Mouse (Mus musculus): Measurements from ENCODE around the gene P4hb. TPM values are rescaled to one million over a fixed set of nuclear protein-coding genes. Genes with fewer than 3 reads are reported as not detected.

Gene P4hb
- polyA plus RNA-seq, 1 experiment from 2014 or later, result 897 TPM

DNA sequence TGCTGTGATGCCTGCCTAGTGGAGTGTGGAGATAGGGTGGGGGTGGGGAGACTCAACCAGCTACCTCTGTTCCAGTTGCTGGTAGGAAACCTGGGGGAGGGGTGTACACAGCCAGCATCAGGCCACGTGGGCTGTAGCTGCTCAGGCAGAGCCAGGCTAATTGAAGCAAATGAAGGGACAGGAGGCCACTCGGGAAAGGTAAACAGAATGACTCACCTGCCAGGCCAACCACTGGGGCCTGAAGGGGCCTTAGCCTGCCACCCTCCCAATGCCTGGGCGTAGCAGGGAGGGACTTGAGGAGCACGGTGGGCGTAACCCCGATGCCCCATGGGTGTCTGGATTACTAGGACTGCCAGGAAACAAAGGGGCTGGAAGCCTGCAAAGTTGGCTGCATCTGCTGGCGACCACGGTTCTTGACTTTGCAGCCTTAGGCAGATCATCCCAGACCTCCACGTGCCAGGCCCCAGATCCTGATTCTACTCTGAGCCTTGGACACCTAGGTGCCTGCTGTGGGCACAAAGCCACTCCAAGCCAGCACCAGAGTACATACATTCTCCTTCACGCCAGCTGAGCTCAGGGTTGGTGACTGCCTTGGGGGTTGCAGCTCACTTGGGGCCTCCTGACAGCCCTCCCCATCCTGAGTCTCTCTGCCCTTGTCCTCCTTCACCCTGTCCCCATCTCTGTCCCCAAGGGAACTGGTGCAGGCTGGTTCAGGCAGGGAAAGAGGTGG is 33.6 kb downstream of the P4hb start:
- 34% methylated on average over 10 of the region's 10 CpGs for WGBS (ENCODE audit: insufficient replicate concordance)
- no peak overlapping the region for H3K4me3 ChIP-seq (ENCODE audit: low read depth, low read length)
- H3K27me3 ChIP-seq (ENCODE audit: control insufficient read depth, insufficient read depth, low read depth, low read length), result no peaks in the 10 kb centered on the region
- ATAC-seq (ENCODE audit: low read depth), result peak; percentile 69
- H3K4me1 ChIP-seq (ENCODE audit: control insufficient read depth, low read depth, low read length), result peaks cover 15% of the 10 kb centered on the region
- H3K9ac ChIP-seq (ENCODE audit: low read depth, low read length), result no peak overlapping the region
- H3K4me2 ChIP-seq (ENCODE audit: low read depth, low read length), result no peak overlapping the region
- no peaks in the 10 kb centered on the region for H3K9me3 ChIP-seq (replicated peaks; ENCODE audit: control insufficient read depth, low read length)
- no peaks in the 10 kb centered on the region for H3K36me3 ChIP-seq (ENCODE audit: control insufficient read depth, insufficient read depth)
- H3K27ac ChIP-seq (ENCODE audit: low read length), result peak overlapping the region; percentile 52

GRCm38 (mm10) chr11:120538955-120539284 is 34.1 kb downstream of the P4hb start:
- no peak overlapping the region for H3K9ac ChIP-seq (ENCODE audit: low read depth, low read length)
- no peaks in the 10 kb centered on the region for H3K36me3 ChIP-seq (ENCODE audit: control insufficient read depth, insufficient read depth)
- 23% methylated on average over 8 of the region's 8 CpGs for WGBS (ENCODE audit: insufficient replicate concordance)
- H3K27ac ChIP-seq (ENCODE audit: low read length), result peak overlapping the region; percentile 47
- no peak overlapping the region for H3K4me2 ChIP-seq (ENCODE audit: low read depth, low read length)
- no peak for ATAC-seq (ENCODE audit: low read depth)
- H3K9me3 ChIP-seq (replicated peaks; ENCODE audit: control insufficient read depth, low read length), result no peaks in the 10 kb centered on the region
- H3K4me1 ChIP-seq (ENCODE audit: control insufficient read depth, low read depth, low read length), result peaks cover 15% of the 10 kb centered on the region
- no peaks in the 10 kb centered on the region for H3K27me3 ChIP-seq (ENCODE audit: control insufficient read depth, insufficient read depth, low read depth, low read length)
- no peak overlapping the region for H3K4me3 ChIP-seq (ENCODE audit: low read depth, low read length)

DNA sequence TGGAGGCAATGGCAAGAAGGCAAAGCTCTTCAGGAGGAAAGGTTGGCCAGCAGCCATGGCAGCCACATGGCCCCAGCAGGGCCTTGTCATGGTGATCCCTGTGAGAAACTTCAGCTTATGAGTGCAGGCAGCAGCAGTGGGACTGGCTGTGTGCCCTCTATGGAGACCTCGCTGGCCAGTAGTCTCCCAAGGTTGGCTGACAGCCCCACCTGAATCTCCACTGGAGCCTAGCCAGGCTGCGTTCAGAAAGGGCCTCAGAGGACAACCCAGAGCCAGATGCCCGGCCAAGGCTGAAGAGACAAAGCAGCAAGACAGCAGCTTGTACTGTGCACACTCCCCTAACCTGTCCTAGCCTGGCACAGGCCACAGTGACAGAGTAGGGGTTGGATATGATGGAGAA is 34.6 kb downstream of the P4hb start:
- H3K4me1 ChIP-seq (ENCODE audit: control insufficient read depth, low read depth, low read length), result peaks cover 15% of the 10 kb centered on the region
- no peak overlapping the region for H3K4me2 ChIP-seq (ENCODE audit: low read depth, low read length)
- H3K9me3 ChIP-seq (replicated peaks; ENCODE audit: control insufficient read depth, low read length), result no peaks in the 10 kb centered on the region
- ATAC-seq (ENCODE audit: low read depth), result no peak
- no peak overlapping the region for H3K4me3 ChIP-seq (ENCODE audit: low read depth, low read length)
- H3K9ac ChIP-seq (ENCODE audit: low read depth, low read length), result no peak overlapping the region
- H3K27me3 ChIP-seq (ENCODE audit: control insufficient read depth, insufficient read depth, low read depth, low read length), result no peaks in the 10 kb centered on the region
- H3K36me3 ChIP-seq (ENCODE audit: control insufficient read depth, insufficient read depth), result no peaks in the 10 kb centered on the region
- H3K27ac ChIP-seq (ENCODE audit: low read length), result peak overlapping the region; percentile 47
- WGBS (ENCODE audit: insufficient replicate concordance), result 61% methylated on average over 3 of the region's 3 CpGs

- Histone ChIP-seq H3K4me2 (ENCODE audit: low read depth, low read length) (no peak overlapping the region), H3K4me3 (ENCODE audit: low read depth, low read length) (no peak overlapping the region), H3K36me3 (ENCODE audit: control insufficient read depth, insufficient read depth) (no peaks in the 10 kb centered on the region), H3K27me3 (ENCODE audit: control insufficient read depth, insufficient read depth, low read depth, low read length) (peaks cover 25% of the 10 kb centered on the region), H3K27ac (ENCODE audit: low read length) (no peak overlapping the region), H3K9ac (ENCODE audit: low read depth, low read length) (no peak overlapping the region), H3K4me1 (ENCODE audit: control insufficient read depth, low read depth, low read length) (peaks cover 15% of the 10 kb centered on the region), H3K9me3 (replicated peaks; ENCODE audit: control insufficient read depth, low read length) (no peaks in the 10 kb centered on the region)
- ATAC-seq (ENCODE audit: low read depth), result no peak
- 57% methylated on average over 3 of the region's 3 CpGs for WGBS (ENCODE audit: insufficient replicate concordance)
Measured at GRCm38 (mm10) chr11:120535804-120536203, 37.2 kb downstream of the P4hb start.

- H3K36me3 ChIP-seq (ENCODE audit: control insufficient read depth, insufficient read depth), result no peaks in the 10 kb centered on the region
- no peak for ATAC-seq (ENCODE audit: low read depth)
- WGBS (ENCODE audit: insufficient replicate concordance), result 52% methylated on average over 3 of the region's 3 CpGs
Measured at GRCm38 (mm10) chr11:120535145-120535544, 37.9 kb downstream of the P4hb start.

GRCm38 (mm10) chr11:120534093-120534492 is 39.0 kb downstream of the P4hb start:
- no peaks in the 10 kb centered on the region for H3K36me3 ChIP-seq (ENCODE audit: control insufficient read depth, insufficient read depth)
- whole genome bisulfite sequencing (ENCODE audit: insufficient replicate concordance), result 66% methylated on average over 8 of the region's 8 CpGs
- no peak overlapping the region for H3K9ac ChIP-seq (ENCODE audit: low read depth, low read length)
- no peak for ATAC-seq (ENCODE audit: low read depth)
- peaks cover 42% of the 10 kb centered on the region for H3K27me3 ChIP-seq (ENCODE audit: control insufficient read depth, insufficient read depth, low read depth, low read length)
- no peak overlapping the region for H3K27ac ChIP-seq (ENCODE audit: low read length)
- peaks cover 6% of the 10 kb centered on the region for H3K4me1 ChIP-seq (ENCODE audit: control insufficient read depth, low read depth, low read length)
- no peaks in the 10 kb centered on the region for H3K9me3 ChIP-seq (replicated peaks; ENCODE audit: control insufficient read depth, low read length)
- no peak overlapping the region for H3K4me2 ChIP-seq (ENCODE audit: low read depth, low read length)
- no peak overlapping the region for H3K4me3 ChIP-seq (ENCODE audit: low read depth, low read length)

More at GRCm38 (mm10) chr11:120535145-120535544, 37.9 kb downstream of the P4hb start:
- H3K9ac ChIP-seq (ENCODE audit: low read depth, low read length), result no peak overlapping the region
- H3K9me3 ChIP-seq (replicated peaks; ENCODE audit: control insufficient read depth, low read length), result no peaks in the 10 kb centered on the region
- no peak overlapping the region for H3K4me2 ChIP-seq (ENCODE audit: low read depth, low read length)
- H3K4me3 ChIP-seq (ENCODE audit: low read depth, low read length), result no peak overlapping the region
- H3K4me1 ChIP-seq (ENCODE audit: control insufficient read depth, low read depth, low read length), result peaks cover 15% of the 10 kb centered on the region
- no peak overlapping the region for H3K27ac ChIP-seq (ENCODE audit: low read length)
- H3K27me3 ChIP-seq (ENCODE audit: control insufficient read depth, insufficient read depth, low read depth, low read length), result peaks cover 31% of the 10 kb centered on the region

GRCm38 (mm10) chr11:120531646-120532045 is 41.4 kb downstream of the P4hb start:
- 23% methylated on average over 9 of the region's 9 CpGs for WGBS (ENCODE audit: insufficient replicate concordance)
- no peak overlapping the region for H3K27ac ChIP-seq (ENCODE audit: low read length)
- H3K27me3 ChIP-seq (ENCODE audit: control insufficient read depth, insufficient read depth, low read depth, low read length), result peaks cover 50% of the 10 kb centered on the region
- H3K4me3 ChIP-seq (ENCODE audit: low read depth, low read length), result peak overlapping the region; percentile 57
- peak overlapping the region; percentile 54 for H3K4me2 ChIP-seq (ENCODE audit: low read depth, low read length)
- H3K9ac ChIP-seq (ENCODE audit: low read depth, low read length), result no peak overlapping the region
- H3K9me3 ChIP-seq (replicated peaks; ENCODE audit: control insufficient read depth, low read length), result no peaks in the 10 kb centered on the region
- H3K4me1 ChIP-seq (ENCODE audit: control insufficient read depth, low read depth, low read length), result peaks cover 10% of the 10 kb centered on the region
- ATAC-seq (ENCODE audit: low read depth), result no peak
- H3K36me3 ChIP-seq (ENCODE audit: control insufficient read depth, insufficient read depth), result no peaks in the 10 kb centered on the region

DNA sequence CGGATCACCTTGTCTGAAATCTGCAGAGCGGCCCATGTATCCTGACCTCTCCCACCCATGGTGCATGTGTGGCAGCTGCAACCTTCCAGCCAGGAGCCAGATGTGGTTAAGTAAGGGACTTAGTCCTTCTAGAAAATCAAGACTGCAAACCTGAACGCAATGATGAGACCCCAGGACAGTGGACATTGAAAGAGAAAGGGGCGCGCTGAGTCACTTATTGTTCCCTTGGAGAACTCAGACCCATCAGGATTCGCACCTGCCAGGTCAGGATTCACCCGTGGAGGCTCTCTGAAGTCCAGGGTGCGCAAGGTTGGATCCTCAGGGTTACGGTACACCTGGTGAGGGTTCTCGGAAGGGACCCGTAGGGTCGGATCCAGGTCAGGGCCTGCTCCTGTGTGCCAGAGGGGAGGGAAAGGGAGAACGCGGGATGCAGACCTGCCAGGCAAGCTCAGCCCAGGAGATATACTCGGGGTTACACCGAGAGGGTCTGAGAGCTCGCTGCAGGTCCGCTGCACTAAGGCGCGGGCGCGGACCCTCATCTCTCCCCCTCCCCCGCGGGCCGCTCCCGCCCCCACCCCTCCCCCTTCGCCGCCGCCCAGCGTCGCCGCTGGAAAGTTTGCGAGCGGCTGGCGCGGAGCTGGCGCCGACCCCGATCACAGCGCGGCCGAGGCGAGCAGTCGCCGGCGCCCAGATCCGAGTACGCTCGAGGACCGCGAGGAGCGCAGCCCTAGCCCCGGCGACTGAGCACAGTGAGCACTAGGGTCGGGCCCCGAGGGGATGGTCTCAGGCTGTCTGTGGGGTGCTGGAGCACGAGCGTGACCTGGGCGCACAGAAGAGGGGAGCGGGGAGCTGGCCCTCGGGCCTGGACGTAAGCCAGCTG is 42.7 kb downstream of the P4hb start, which contains the start of gene Gcgr:
TSS of gene Gcgr (plus strand) at position 615 of the 880 bp plus-strand sequence.
- peak within 1 kb of the TSS; percentile 72 for H3K27ac ChIP-seq (ENCODE audit: low read length)

GRCm38 (mm10) chr11:120528903-120529302 is 44.1 kb downstream of the P4hb start:
- Histone ChIP-seq H3K27ac (ENCODE audit: low read length) (peak overlapping the region; percentile 72), H3K9ac (ENCODE audit: low read depth, low read length) (no peak overlapping the region), H3K27me3 (ENCODE audit: control insufficient read depth, insufficient read depth, low read depth, low read length) (peaks cover 50% of the 10 kb centered on the region), H3K4me3 (ENCODE audit: low read depth, low read length) (no peak overlapping the region), H3K4me2 (ENCODE audit: low read depth, low read length) (no peak overlapping the region), H3K36me3 (ENCODE audit: control insufficient read depth, insufficient read depth) (no peaks in the 10 kb centered on the region), H3K4me1 (ENCODE audit: control insufficient read depth, low read depth, low read length) (peaks cover 10% of the 10 kb centered on the region), H3K9me3 (replicated peaks; ENCODE audit: control insufficient read depth, low read length) (no peaks in the 10 kb centered on the region)
- 57% methylated on average over 4 of the region's 4 CpGs for WGBS (ENCODE audit: insufficient replicate concordance)
- peak; percentile 57 for ATAC-seq (ENCODE audit: low read depth)

More for the DNA sequence above, 42.7 kb downstream of the P4hb start, which contains the start of gene Gcgr:
- Histone ChIP-seq H3K4me2 (ENCODE audit: low read depth, low read length) (peak within 1 kb of the TSS; percentile 54), H3K4me1 (ENCODE audit: control insufficient read depth, low read depth, low read length) (peaks cover 10% of the 10 kb centered on the region), H3K9ac (ENCODE audit: low read depth, low read length) (peak within 1 kb of the TSS; percentile 62), H3K4me3 (ENCODE audit: low read depth, low read length) (peak within 1 kb of the TSS; percentile 57), H3K9me3 (replicated peaks; ENCODE audit: control insufficient read depth, low read length) (no peaks in the 10 kb centered on the region), H3K36me3 (ENCODE audit: control insufficient read depth, insufficient read depth) (no peaks in the 10 kb centered on the region), H3K27me3 (ENCODE audit: control insufficient read depth, insufficient read depth, low read depth, low read length) (peaks cover 50% of the 10 kb centered on the region)
- WGBS (ENCODE audit: insufficient replicate concordance), result 8% methylated on average over 61 of the region's 62 CpGs
- no peak; the same call in 1 of the 2 replicates for ATAC-seq (ENCODE audit: low read depth)
